Mouse (Mus musculus) limb, embryonic 13.5 days (tissue): Measurements from ENCODE around the gene Myof. TPM values are rescaled to one million over a fixed set of nuclear protein-coding genes. Genes with fewer than 3 reads are reported as not detected.

Experiments used
- ATAC-seq: fragments of 200-750 bp; cut with Nextera tagmentation; 2 replicates; pipeline ENCODE4 v1.8.0; 2017; ENCODE audit warnings: low read depth, moderate number of reproducible peaks, moderate TSS enrichment; ENCODE audit not compliant: low FRiP score
- H3K27ac ChIP-seq: fragments of 300-500 bp; sonication (generic); 2 replicates; pipeline ENCODE4 v1.5.1; 2015; ENCODE audit warnings: inconsistent platforms, mild to moderate bottlenecking, moderate library complexity
- H3K27me3 ChIP-seq: fragments of 300-500 bp; sonication (generic); 2 replicates; pipeline ENCODE4 v1.6.1; 2015; ENCODE audit warnings: mild to moderate bottlenecking, inconsistent platforms
- H3K36me3 ChIP-seq: fragments of 300-500 bp; sonication (generic); 2 replicates; pipeline ENCODE4 v1.6.1; 2015; ENCODE audit warnings: inconsistent platforms, mild to moderate bottlenecking, moderate library complexity
- H3K4me1 ChIP-seq: fragments of 300-500 bp; sonication (generic); 2 replicates; pipeline ENCODE4 v1.6.1; 2015; ENCODE audit warnings: inconsistent platforms
- H3K4me2 ChIP-seq: fragments of 300-500 bp; sonication (generic); replicated peaks from 2 replicates; pipeline ENCODE4 v1.6.1; 2015; ENCODE audit warnings: inconsistent platforms, mild to moderate bottlenecking, moderate library complexity
- H3K4me3 ChIP-seq: fragments of 300-500 bp; sonication (generic); 2 replicates; pipeline ENCODE4 v1.5.1; 2015; ENCODE audit warnings: moderate library complexity, mild to moderate bottlenecking, inconsistent platforms
- H3K9ac ChIP-seq: fragments of 300-500 bp; sonication (generic); 2 replicates; pipeline ENCODE4 v1.6.1; 2015; ENCODE audit warnings: mild to moderate bottlenecking, inconsistent platforms
- H3K9me3 ChIP-seq: fragments of 300-500 bp; sonication (generic); 2 replicates; pipeline ENCODE4 v1.6.1; 2016; ENCODE audit warnings: inconsistent platforms
- WGBS: fragments of 180-500 bp; shearing (Covaris S2); methylation state at CpG from one replicate; pipeline ENCODE4 v1.1.7; 2015; 5-methylcytosine and 5-hydroxymethylcytosine counted together
- polyA plus RNA-seq: library from polyadenylated mRNA; unstranded; fragments of >200 nt; fragmentation: Nextera tagmentation; extraction: Ambion mirVana; gene quantifications from 2 replicates; pipeline ENCODE4 v1.2.1, GENCODE M21; 2015

Gene Myof
- polyA plus RNA-seq, 1 experiment from 2014 or later, result 12.6 TPM

- ATAC-seq, result no peak
These were observed 119.1 kb downstream of the Myof start for GRCm38 (mm10) chr19:37924266-37924665.

GRCm38 (mm10) chr19:37921098-37921497 lies 122.3 kb downstream of the Myof start:
- WGBS, result 81% methylated on average over 5 of the region's 5 CpGs
- ATAC-seq, result no peak
- no peak overlapping the region for H3K4me2 ChIP-seq
- H3K4me3 ChIP-seq, result no peak overlapping the region
- no peak overlapping the region for H3K27ac ChIP-seq
- H3K9ac ChIP-seq, result no peak overlapping the region
- no peaks in the 10 kb centered on the region for H3K27me3 ChIP-seq
- H3K9me3 ChIP-seq, result no peaks in the 10 kb centered on the region
- H3K4me1 ChIP-seq, result peaks cover 8% of the 10 kb centered on the region
- H3K36me3 ChIP-seq, result no peaks in the 10 kb centered on the region; the same call in 1 of the 2 replicates

More at GRCm38 (mm10) chr19:37924266-37924665, 119.1 kb downstream of the Myof start:
- Histone ChIP-seq H3K4me1 (no peaks in the 10 kb centered on the region), H3K27ac (no peak overlapping the region), H3K36me3 (no peaks in the 10 kb centered on the region; the same call in 1 of the 2 replicates), H3K9ac (no peak overlapping the region), H3K4me2 (no peak overlapping the region), H3K4me3 (no peak overlapping the region), H3K27me3 (no peaks in the 10 kb centered on the region), H3K9me3 (no peaks in the 10 kb centered on the region)
- 33% methylated on average over 3 of the region's 3 CpGs for WGBS

GRCm38 (mm10) chr19:37918515-37918932 lies 124.9 kb downstream of the Myof start:
- Histone ChIP-seq H3K9ac (no peak overlapping the region; the same call in 1 of the 2 replicates), H3K4me2 (peak overlapping the region; percentile 21), H3K4me3 (no peak overlapping the region), H3K4me1 (peaks cover 8% of the 10 kb centered on the region), H3K9me3 (no peaks in the 10 kb centered on the region), H3K36me3 (no peaks in the 10 kb centered on the region; the same call in 1 of the 2 replicates), H3K27me3 (no peaks in the 10 kb centered on the region), H3K27ac (peak overlapping the region; percentile 39; the same call in 1 of the 2 replicates)
- WGBS, result 24% methylated on average over 12 of the region's 12 CpGs
- peak; percentile 54; the same call in 1 of the 2 replicates for ATAC-seq

GRCm38 (mm10) chr19:37914261-37914660 lies 129.1 kb downstream of the Myof start:
- Histone ChIP-seq H3K27ac (no peak overlapping the region), H3K4me2 (no peak overlapping the region), H3K36me3 (no peaks in the 10 kb centered on the region; the same call in 1 of the 2 replicates), H3K4me1 (peaks cover 8% of the 10 kb centered on the region), H3K4me3 (no peak overlapping the region), H3K9me3 (no peaks in the 10 kb centered on the region), H3K27me3 (no peaks in the 10 kb centered on the region), H3K9ac (no peak overlapping the region)
- 73% methylated on average over 4 of the region's 4 CpGs for WGBS
- no peak for ATAC-seq

GRCm38 (mm10) chr19:37912501-37912900 lies 130.9 kb downstream of the Myof start:
- Histone ChIP-seq H3K27ac (no peak overlapping the region), H3K9me3 (no peaks in the 10 kb centered on the region), H3K4me2 (no peak overlapping the region), H3K36me3 (no peaks in the 10 kb centered on the region; the same call in 1 of the 2 replicates), H3K9ac (no peak overlapping the region), H3K27me3 (no peaks in the 10 kb centered on the region), H3K4me1 (peaks cover 11% of the 10 kb centered on the region), H3K4me3 (no peak overlapping the region)
- WGBS, result 74% methylated on average over 6 of the region's 6 CpGs
- no peak for ATAC-seq

- Histone ChIP-seq H3K4me3 (no peak overlapping the region), H3K27ac (no peak overlapping the region), H3K9me3 (no peaks in the 10 kb centered on the region), H3K27me3 (no peaks in the 10 kb centered on the region), H3K9ac (no peak overlapping the region), H3K4me1 (peaks cover 24% of the 10 kb centered on the region), H3K36me3 (no peaks in the 10 kb centered on the region; the same call in 1 of the 2 replicates), H3K4me2 (no peak overlapping the region)
- ATAC-seq, result no peak
- WGBS, result 62% methylated on average over 5 of the region's 5 CpGs
These were observed 133.5 kb downstream of the Myof start for GRCm38 (mm10) chr19:37909830-37910261.

GRCm38 (mm10) chr19:37907451-37908320 lies 135.7 kb downstream of the Myof start:
- H3K9ac ChIP-seq, result no peak overlapping the region
- H3K4me3 ChIP-seq, result no peak overlapping the region
- peak overlapping the region; percentile 65; the same call in 1 of the 2 replicates for H3K27ac ChIP-seq
- no peaks in the 10 kb centered on the region for H3K9me3 ChIP-seq
- WGBS, result 5% methylated on average over 17 of the region's 17 CpGs
- peak; percentile 63; the same call in 1 of the 2 replicates for ATAC-seq
- peaks cover 35% of the 10 kb centered on the region for H3K4me1 ChIP-seq
- no peaks in the 10 kb centered on the region; the same call in 1 of the 2 replicates for H3K36me3 ChIP-seq
- no peaks in the 10 kb centered on the region for H3K27me3 ChIP-seq
- H3K4me2 ChIP-seq, result peak overlapping the region; percentile 40

GRCm38 (mm10) chr19:37906916-37907315 lies 136.5 kb downstream of the Myof start:
- 17% methylated on average over 3 of the region's 3 CpGs for WGBS
- peaks cover 38% of the 10 kb centered on the region for H3K4me1 ChIP-seq
- peak overlapping the region; percentile 65 for H3K27ac ChIP-seq
- no peaks in the 10 kb centered on the region for H3K27me3 ChIP-seq
- peak overlapping the region; percentile 40; the same call in 1 of the 2 replicates for H3K4me2 ChIP-seq
- H3K9me3 ChIP-seq, result no peaks in the 10 kb centered on the region
- H3K4me3 ChIP-seq, result no peak overlapping the region
- ATAC-seq, result no peak
- no peaks in the 10 kb centered on the region; the same call in 1 of the 2 replicates for H3K36me3 ChIP-seq
- H3K9ac ChIP-seq, result no peak overlapping the region

GRCm38 (mm10) chr19:37896081-37896480 lies 147.3 kb downstream of the Myof start:
- H3K27ac ChIP-seq, result no peak overlapping the region
- no peak overlapping the region for H3K9ac ChIP-seq
- H3K9me3 ChIP-seq, result no peaks in the 10 kb centered on the region
- no peak overlapping the region for H3K4me3 ChIP-seq
- no peaks in the 10 kb centered on the region; the same call in 1 of the 2 replicates for H3K4me1 ChIP-seq
- ATAC-seq, result no peak
- no peak overlapping the region for H3K4me2 ChIP-seq
- 32% methylated on average over 7 of the region's 7 CpGs for WGBS
- no peaks in the 10 kb centered on the region for H3K27me3 ChIP-seq
- H3K36me3 ChIP-seq, result no peaks in the 10 kb centered on the region

GRCm38 (mm10) chr19:37891006-37891405 lies 152.4 kb downstream of the Myof start:
- H3K4me3 ChIP-seq, result no peak overlapping the region
- no peaks in the 10 kb centered on the region for H3K9me3 ChIP-seq
- H3K27ac ChIP-seq, result no peak overlapping the region
- 85% methylated on average over 2 of the region's 2 CpGs for WGBS
- ATAC-seq, result no peak
- no peaks in the 10 kb centered on the region for H3K27me3 ChIP-seq
- H3K36me3 ChIP-seq, result no peaks in the 10 kb centered on the region
- peaks cover 4% of the 10 kb centered on the region; the same call in 1 of the 2 replicates for H3K4me1 ChIP-seq
- no peak overlapping the region for H3K4me2 ChIP-seq
- no peak overlapping the region for H3K9ac ChIP-seq

- Histone ChIP-seq H3K9me3 (no peaks in the 10 kb centered on the region), H3K36me3 (no peaks in the 10 kb centered on the region), H3K27me3 (peaks cover 11% of the 10 kb centered on the region; the same call in 1 of the 2 replicates), H3K27ac (no peak overlapping the region; the same call in 1 of the 2 replicates), H3K4me2 (peak overlapping the region; percentile 61), H3K4me3 (peak overlapping the region; percentile 24), H3K4me1 (peaks cover 8% of the 10 kb centered on the region), H3K9ac (no peak overlapping the region)
- ATAC-seq, result no peak; the same call in 1 of the 2 replicates
- 13% methylated on average over 15 of the region's 15 CpGs for WGBS
These were observed 156.8 kb downstream of the Myof start for GRCm38 (mm10) chr19:37886355-37887120.
